Mouse (Mus musculus) midbrain, embryonic 10.5 days (tissue): ENCODE measurements around the gene Tshr. TPM values are rescaled to one million over a fixed set of nuclear protein-coding genes. Genes with fewer than 3 reads are reported as not detected.
"Not testable (repeated sequence)": the region's sequence is repeated elsewhere in the genome, so short reads cannot be mapped to it uniquely, and the experiment has no call there.

Experiments
- DNase-seq: peaks from one replicate; pipeline ENCODE4 v3.0.0-alpha.2; 2017; ENCODE audit warnings: low spot score
- H3K27ac ChIP-seq: fragments of 300-500 bp; sonication (generic); replicated peaks from 2 replicates; pipeline ENCODE4 v1.5.1; 2016; ENCODE audit warnings: mild to moderate bottlenecking
- H3K27me3 ChIP-seq: fragments of 300-500 bp; sonication (generic); 2 replicates; pipeline ENCODE4 v1.6.1; 2016; ENCODE audit warnings: low read depth, mild to moderate bottlenecking; ENCODE audit not compliant: poor library complexity, severe bottlenecking
- H3K36me3 ChIP-seq: fragments of 300-500 bp; sonication (generic); 2 replicates; pipeline ENCODE4 v1.6.1; 2016; ENCODE audit warnings: mild to moderate bottlenecking, moderate library complexity
- H3K4me1 ChIP-seq: fragments of 300-500 bp; sonication (generic); 2 replicates; pipeline ENCODE4 v1.6.1; 2016
- H3K4me3 ChIP-seq: fragments of 300-500 bp; sonication (generic); 2 replicates; pipeline ENCODE4 v1.5.1; 2016; ENCODE audit warnings: mild to moderate bottlenecking, moderate library complexity
- H3K9me3 ChIP-seq: fragments of 300-500 bp; sonication (generic); replicated peaks from 2 replicates; pipeline ENCODE4 v1.6.1; 2016; ENCODE audit warnings: mild to moderate bottlenecking
- WGBS: fragments of 180-500 bp; shearing (Covaris S2); methylation state at CpG from one replicate; pipeline ENCODE4 v1.1.7; 2016; 5-methylcytosine and 5-hydroxymethylcytosine counted together
- polyA plus RNA-seq: library from polyadenylated mRNA; unstranded; fragments of >200 nt; fragmentation: Nextera tagmentation; extraction: Ambion mirVana; gene quantifications from 2 replicates; pipeline ENCODE4 v1.2.1, GENCODE M21; 2016

Gene Tshr
- polyA plus RNA-seq, 1 experiment from 2014 or later = 0.05 TPM

- 91% methylated on average over 6 of the region's 6 CpGs for WGBS
- DNase-seq = no peak
- H3K27me3 ChIP-seq = no peaks in the 10 kb centered on the region; the same call in 1 of the 2 replicates
- H3K36me3 ChIP-seq = peaks cover 91% of the 10 kb centered on the region
- H3K4me1 ChIP-seq = peaks cover 31% of the 10 kb centered on the region
- H3K4me3 ChIP-seq = no peak overlapping the region
- no peak overlapping the region for H3K27ac ChIP-seq
- H3K9me3 ChIP-seq = no peaks in the 10 kb centered on the region
Observed at GRCm38 (mm10) chr12:91582362-91583002, 198.1 kb downstream of the Tshr start.

- H3K4me3 ChIP-seq = no peak overlapping the region
- DNase-seq = no peak
- WGBS = 65% methylated on average over 6 of the region's 6 CpGs
Observed at GRCm38 (mm10) chr12:91583409-91583808, 199.0 kb downstream of the Tshr start.

DNA sequence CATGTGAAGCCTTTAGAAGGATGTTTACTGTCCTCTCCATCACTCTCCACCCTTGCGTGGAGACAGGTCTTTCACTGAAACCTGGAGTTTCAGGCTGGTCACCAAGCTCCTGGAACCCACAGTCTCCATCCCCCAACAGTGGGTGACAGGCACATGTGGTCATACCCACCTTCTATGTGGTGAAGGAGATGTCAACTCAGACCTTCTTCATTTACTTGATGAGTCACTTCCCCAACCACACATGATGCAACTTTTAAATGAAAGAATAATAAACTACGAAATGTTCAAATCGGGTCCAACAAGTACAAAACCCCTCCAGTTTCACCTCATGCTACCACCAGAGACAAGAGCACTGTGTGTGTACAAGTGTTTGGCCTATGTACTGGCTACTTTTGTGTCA, 200.8 kb downstream of the Tshr start:
- peaks cover 33% of the 10 kb centered on the region for H3K4me1 ChIP-seq
- peaks cover 64% of the 10 kb centered on the region for H3K36me3 ChIP-seq
- H3K27ac ChIP-seq = no peak overlapping the region
- H3K27me3 ChIP-seq = no peaks in the 10 kb centered on the region; the same call in 1 of the 2 replicates
- no peak overlapping the region for H3K4me3 ChIP-seq
- H3K9me3 ChIP-seq = no peaks in the 10 kb centered on the region
- WGBS = 91% methylated on average over 3 of the region's 3 CpGs
- DNase-seq = no peak

More at GRCm38 (mm10) chr12:91583409-91583808, 199.0 kb downstream of the Tshr start:
- H3K9me3 ChIP-seq = no peaks in the 10 kb centered on the region
- peaks cover 33% of the 10 kb centered on the region for H3K4me1 ChIP-seq
- H3K27ac ChIP-seq = no peak overlapping the region
- H3K36me3 ChIP-seq = peaks cover 82% of the 10 kb centered on the region
- no peaks in the 10 kb centered on the region; the same call in 1 of the 2 replicates for H3K27me3 ChIP-seq

GRCm38 (mm10) chr12:91585815-91586214, 201.5 kb downstream of the Tshr start:
- 94% methylated on average over 4 of the region's 4 CpGs for WGBS
- DNase-seq, H3K27me3 ChIP-seq, H3K27ac ChIP-seq, H3K9me3 ChIP-seq, H3K4me3 ChIP-seq: not testable (repeated sequence)
- peaks cover 58% of the 10 kb centered on the region for H3K36me3 ChIP-seq
- H3K4me1 ChIP-seq = peaks cover 36% of the 10 kb centered on the region

GRCm38 (mm10) chr12:91587077-91587476, 202.7 kb downstream of the Tshr start:
- peaks cover 45% of the 10 kb centered on the region for H3K36me3 ChIP-seq
- DNase-seq = no peak
- peak overlapping the region; percentile 92 for H3K4me3 ChIP-seq
- 77% methylated on average over 3 of the region's 3 CpGs for WGBS
- peaks cover 44% of the 10 kb centered on the region for H3K4me1 ChIP-seq
- no peaks in the 10 kb centered on the region for H3K9me3 ChIP-seq
- H3K27me3 ChIP-seq = no peaks in the 10 kb centered on the region; the same call in 1 of the 2 replicates
- 0 out of 2 replicates have a peak overlapping the region, but pooled peaks have one; percentile 100 for H3K27ac ChIP-seq

GRCm38 (mm10) chr12:91587491-91588033, 203.2 kb downstream of the Tshr start:
- Histone ChIP-seq H3K27ac (peak overlapping the region; percentile 100), H3K27me3 (no peaks in the 10 kb centered on the region; the same call in 1 of the 2 replicates), H3K36me3 (peaks cover 41% of the 10 kb centered on the region), H3K4me3 (peak overlapping the region; percentile 92), H3K9me3 (no peaks in the 10 kb centered on the region), H3K4me1 (peaks cover 44% of the 10 kb centered on the region)
- no peak for DNase-seq
- 34% methylated on average over 5 of the region's 5 CpGs for WGBS

DNA sequence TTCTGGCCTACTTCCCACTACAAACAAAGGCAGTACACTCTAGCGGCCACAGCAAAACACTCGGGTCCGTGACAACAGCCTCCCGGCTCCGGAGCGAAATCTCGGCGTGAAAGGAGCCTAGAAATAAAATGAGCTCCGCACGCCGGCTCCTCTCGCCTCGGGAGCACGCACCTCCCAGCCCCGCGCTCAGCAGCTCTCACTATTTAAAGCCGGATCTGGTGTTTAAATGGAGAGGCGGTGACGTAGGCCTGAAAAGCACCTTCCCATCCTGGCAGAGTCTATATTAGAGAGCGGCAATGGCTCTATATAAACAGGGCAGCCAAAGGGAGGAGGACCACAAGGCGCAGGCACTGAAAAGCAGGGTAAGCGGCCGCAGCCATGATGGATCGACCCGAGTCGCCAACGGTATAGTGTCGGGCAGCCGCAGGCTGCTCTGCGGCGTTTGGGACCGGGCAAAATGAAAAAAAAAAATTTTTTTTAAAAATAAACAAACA, 203.9 kb downstream of the Tshr start:
- peaks cover 38% of the 10 kb centered on the region for H3K4me1 ChIP-seq
- peak overlapping the region; percentile 92 for H3K4me3 ChIP-seq
- H3K27me3 ChIP-seq = no peaks in the 10 kb centered on the region; the same call in 1 of the 2 replicates
- H3K36me3 ChIP-seq = peaks cover 34% of the 10 kb centered on the region
- WGBS = under 1% methylated on average over 32 of the region's 32 CpGs
- DNase-seq = peak; percentile 91
- peak overlapping the region; percentile 100 for H3K27ac ChIP-seq
- H3K9me3 ChIP-seq = no peaks in the 10 kb centered on the region

- under 1% methylated on average over 61 of the region's 83 CpGs for WGBS
- peak; percentile 52 for DNase-seq
- H3K27me3 ChIP-seq = no peaks in the 10 kb centered on the region; the same call in 1 of the 2 replicates
Observed at GRCm38 (mm10) chr12:91588670-91589541, 204.5 kb downstream of the Tshr start.

GRCm38 (mm10) chr12:91589542-91589846, 205.1 kb downstream of the Tshr start:
- Histone ChIP-seq H3K4me3 (peak overlapping the region; percentile 92), H3K27me3 (no peaks in the 10 kb centered on the region; the same call in 1 of the 2 replicates)

More at GRCm38 (mm10) chr12:91588670-91589541, 204.5 kb downstream of the Tshr start:
- H3K27ac ChIP-seq = peak overlapping the region; percentile 100
- H3K4me1 ChIP-seq = peaks cover 31% of the 10 kb centered on the region
- H3K36me3 ChIP-seq = peaks cover 27% of the 10 kb centered on the region
- peak overlapping the region; percentile 92 for H3K4me3 ChIP-seq
- H3K9me3 ChIP-seq = no peaks in the 10 kb centered on the region

DNA sequence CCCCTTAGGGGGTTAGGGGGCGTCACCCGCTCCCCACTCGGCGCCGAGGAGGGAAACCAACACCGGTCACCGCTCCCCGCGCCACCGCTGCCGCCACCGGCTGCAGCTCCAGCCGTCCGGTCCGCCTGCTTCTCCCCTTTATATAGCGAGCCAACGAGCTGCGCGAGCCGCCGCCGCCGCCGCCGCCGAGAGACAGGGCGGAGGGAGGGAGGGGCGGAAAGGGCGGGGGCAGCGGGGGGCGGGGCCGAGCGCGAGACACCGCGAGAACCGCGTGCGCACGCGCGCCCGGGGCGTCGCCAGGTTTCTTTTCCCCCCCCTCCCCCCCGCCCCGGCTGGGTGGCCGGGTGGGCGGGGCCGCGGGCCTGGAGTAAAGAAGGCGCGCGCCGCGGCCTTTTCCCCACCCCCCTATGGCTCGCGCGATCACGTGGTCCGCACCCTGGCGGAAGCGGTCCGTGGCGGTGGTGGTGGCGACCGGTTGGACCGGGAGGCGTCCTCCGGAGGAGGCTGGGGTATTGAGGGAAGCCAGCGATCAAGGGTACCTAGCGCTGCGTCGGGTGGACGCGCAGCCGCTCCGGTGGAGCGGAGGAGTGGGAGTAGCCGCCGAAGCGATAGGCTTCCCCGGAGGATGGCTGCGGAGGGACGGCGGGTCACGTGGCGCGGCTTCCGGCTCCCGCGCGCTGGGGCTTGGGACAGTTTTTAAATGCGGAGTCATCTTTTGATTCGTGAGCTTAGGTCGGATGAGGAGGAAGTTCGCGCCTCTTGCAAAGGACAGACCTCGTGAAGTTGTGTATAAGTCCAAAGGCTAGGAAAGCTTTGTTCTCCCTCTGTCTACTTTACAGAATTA, 205.7 kb downstream of the Tshr start, which contains the start of gene Gtf2a1:
Gene Gtf2a1, minus strand, starts transcription at position 641 of the 844 bp plus-strand sequence.
- peak within 1 kb of the TSS; percentile 92 for H3K4me3 ChIP-seq
- H3K27me3 ChIP-seq = no peaks in the 10 kb centered on the region; the same call in 1 of the 2 replicates
- H3K36me3 ChIP-seq = peaks cover 16% of the 10 kb centered on the region
- H3K9me3 ChIP-seq = no peaks in the 10 kb centered on the region
- peaks cover 27% of the 10 kb centered on the region for H3K4me1 ChIP-seq
- peak within 1 kb of the TSS; percentile 100 for H3K27ac ChIP-seq
- WGBS = under 1% methylated on average over 74 of the region's 99 CpGs
- DNase-seq = peak; percentile 97

More at GRCm38 (mm10) chr12:91589542-91589846, 205.1 kb downstream of the Tshr start:
- H3K4me1 ChIP-seq = peaks cover 26% of the 10 kb centered on the region
- peak overlapping the region; percentile 100 for H3K27ac ChIP-seq
- H3K9me3 ChIP-seq = no peaks in the 10 kb centered on the region
- peaks cover 21% of the 10 kb centered on the region for H3K36me3 ChIP-seq
- no peak for DNase-seq
- under 1% methylated on average over 11 of the region's 11 CpGs for WGBS

- whole genome bisulfite sequencing = 34% methylated on average over 6 of the region's 6 CpGs
- Histone ChIP-seq H3K27me3 (no peaks in the 10 kb centered on the region), H3K27ac (peak overlapping the region; percentile 100), H3K36me3 (peaks cover 9% of the 10 kb centered on the region), H3K9me3 (no peaks in the 10 kb centered on the region), H3K4me1 (peaks cover 25% of the 10 kb centered on the region), H3K4me3 (peak overlapping the region; percentile 92)
- peak; percentile 31 for DNase-seq
Observed at GRCm38 (mm10) chr12:91590716-91591115, 206.4 kb downstream of the Tshr start.
